Mouse (Mus musculus) G1E (cell line): ENCODE results near the gene Hmox1. TPM values are rescaled to one million over a fixed set of nuclear protein-coding genes. Genes with fewer than 3 reads are reported as not detected.

Experiments
- ATAC-seq: 2 replicates; pipeline ENCODE4 v1.8.0; 2016; ENCODE audit warnings: mild to moderate bottlenecking; ENCODE audit not compliant: insufficient number of reproducible peaks, poor library complexity, low FRiP score, severe bottlenecking; ENCODE audit errors: extremely low read depth
- DNase-seq: peaks from one replicate; pipeline ENCODE4 v3.0.0; 2012; ENCODE audit warnings: low spot score
- H3K27me3 ChIP-seq: 2 replicates; pipeline ENCODE4 v1.6.1; 2012; ENCODE audit warnings: mild to moderate bottlenecking, low read length, inconsistent platforms; ENCODE audit not compliant: insufficient read depth
- H3K36me3 ChIP-seq: replicated peaks from 2 replicates; pipeline ENCODE3; 2012; ENCODE audit warnings: mild to moderate bottlenecking, inconsistent platforms
- H3K4me1 ChIP-seq: 2 replicates; pipeline ENCODE4 v1.6.1; 2012; ENCODE audit warnings: low read depth, low read length, inconsistent platforms, mixed read lengths; ENCODE audit not compliant: insufficient read depth
- H3K4me3 ChIP-seq: 2 replicates; pipeline ENCODE4 v1.5.1; 2012; ENCODE audit warnings: low read depth, mild to moderate bottlenecking, inconsistent platforms, low read length, moderate library complexity, mixed read lengths
- H3K9me3 ChIP-seq: replicated peaks from 2 replicates; pipeline ENCODE4 v1.6.1; 2012; ENCODE audit warnings: inconsistent platforms
- CTCF ChIP-seq: IDR thresholded peaks from 2 replicates; pipeline ENCODE4 v1.5.1; 2012; ENCODE audit warnings: low read depth, low read length, inconsistent platforms, mixed read lengths
- GATA1 ChIP-seq: IDR thresholded peaks from 2 replicates; pipeline ENCODE4 v1.6.1; 2012; ENCODE audit warnings: borderline replicate concordance, low read length, inconsistent platforms, mixed read lengths
- GATA2 ChIP-seq: IDR thresholded peaks from 2 replicates; pipeline ENCODE4 v1.6.1; 2012; ENCODE audit warnings: low read depth, low read length, inconsistent platforms, borderline replicate concordance
- POLR2AphosphoS5 ChIP-seq: IDR thresholded peaks from 2 replicates; pipeline ENCODE4 v1.6.1; 2012; ENCODE audit warnings: low read depth, low read length, inconsistent platforms; ENCODE audit not compliant: insufficient replicate concordance
- TAL1 ChIP-seq: conservative IDR thresholded peaks from 2 replicates; pipeline ENCODE4 v1.6.1; 2012; ENCODE audit warnings: low read depth, low read length, inconsistent platforms, mixed read lengths
- polyA plus RNA-seq: library from polyadenylated mRNA; stranded (reverse); fragments of >175 nt; gene quantifications from 2 replicates; pipeline ENCODE4 v1.2.3, GENCODE M21; 2012
- total RNA-seq, 2 experiments: library from RNA; stranded (forward) in 1 of 2; stranded (reverse) in 1 of 2; fragments of 200-1000 nt in 1 of 2; fragments of >200 nt in 1 of 2; fragmentation: Nextera tagmentation in 1 of 2; gene quantifications; 2 replicates each; pipeline ENCODE4 v1.2.3; 2014 to 2017

Hmox1 gene
- total and polyA plus RNA-seq, 3 experiments, result 13.0 to 37.9 (median 14.0) TPM

DNA sequence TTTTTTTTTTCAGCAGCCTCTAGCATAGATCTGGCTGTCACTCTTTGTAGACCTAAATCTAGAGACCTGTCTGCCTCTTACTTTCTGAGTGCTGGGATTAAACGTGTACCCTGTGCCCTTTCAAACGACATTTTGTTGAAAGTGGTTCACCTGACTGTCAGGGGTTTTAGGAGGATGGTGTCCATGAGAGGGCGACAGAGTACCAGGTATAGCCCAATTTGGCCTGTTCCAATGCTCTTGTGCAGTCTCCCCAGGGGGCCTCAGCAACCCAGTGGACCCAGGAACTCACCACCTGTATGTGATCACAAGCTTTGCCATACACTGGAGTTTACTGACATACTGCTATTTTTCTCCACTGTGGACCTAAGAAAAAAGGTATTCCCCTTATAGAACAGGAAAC, 39.1 kb downstream of the Hmox1 start:
- DNase-seq (no peak), ATAC-seq (no peak)
- Histone ChIP-seq H3K4me1 (peaks cover 40% of the 10 kb centered on the region), H3K9me3 (no peaks in the 10 kb centered on the region), H3K27me3 (no peaks in the 10 kb centered on the region), H3K36me3 (peaks cover 62% of the 10 kb centered on the region), H3K4me3 (no peak overlapping the region)
- TF ChIP-seq GATA1 (no peak), TAL1 (no peak), GATA2 (no peak), CTCF (no peak), POLR2AphosphoS5 (no peak)

DNA sequence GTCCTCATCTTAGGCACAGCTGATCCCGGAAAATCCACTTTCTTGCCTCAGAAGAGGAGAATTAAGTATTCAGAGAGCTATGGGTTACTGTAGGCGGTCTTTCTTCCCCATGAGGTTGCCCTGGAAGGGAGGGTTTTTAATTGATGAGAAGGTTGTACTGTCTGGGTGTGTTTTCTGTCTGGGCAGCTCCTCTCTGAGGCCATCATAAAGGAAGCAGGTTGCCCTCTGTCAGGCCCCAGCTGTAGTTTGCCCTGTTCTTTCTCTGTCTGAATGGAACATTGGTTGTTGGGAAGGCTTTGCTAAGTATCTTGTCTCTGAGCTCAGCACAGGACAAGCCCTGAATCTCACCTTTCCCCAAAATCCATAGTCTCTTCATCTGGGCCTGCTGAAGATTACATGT, 40.0 kb downstream of the Hmox1 start:
- ATAC-seq, result no peak
- Histone ChIP-seq H3K36me3 (peaks cover 53% of the 10 kb centered on the region), H3K27me3 (no peaks in the 10 kb centered on the region), H3K4me1 (peaks cover 36% of the 10 kb centered on the region), H3K9me3 (no peaks in the 10 kb centered on the region), H3K4me3 (no peak overlapping the region)
- DNase-seq, result no peak
- TF ChIP-seq GATA1, result no peak

DNA sequence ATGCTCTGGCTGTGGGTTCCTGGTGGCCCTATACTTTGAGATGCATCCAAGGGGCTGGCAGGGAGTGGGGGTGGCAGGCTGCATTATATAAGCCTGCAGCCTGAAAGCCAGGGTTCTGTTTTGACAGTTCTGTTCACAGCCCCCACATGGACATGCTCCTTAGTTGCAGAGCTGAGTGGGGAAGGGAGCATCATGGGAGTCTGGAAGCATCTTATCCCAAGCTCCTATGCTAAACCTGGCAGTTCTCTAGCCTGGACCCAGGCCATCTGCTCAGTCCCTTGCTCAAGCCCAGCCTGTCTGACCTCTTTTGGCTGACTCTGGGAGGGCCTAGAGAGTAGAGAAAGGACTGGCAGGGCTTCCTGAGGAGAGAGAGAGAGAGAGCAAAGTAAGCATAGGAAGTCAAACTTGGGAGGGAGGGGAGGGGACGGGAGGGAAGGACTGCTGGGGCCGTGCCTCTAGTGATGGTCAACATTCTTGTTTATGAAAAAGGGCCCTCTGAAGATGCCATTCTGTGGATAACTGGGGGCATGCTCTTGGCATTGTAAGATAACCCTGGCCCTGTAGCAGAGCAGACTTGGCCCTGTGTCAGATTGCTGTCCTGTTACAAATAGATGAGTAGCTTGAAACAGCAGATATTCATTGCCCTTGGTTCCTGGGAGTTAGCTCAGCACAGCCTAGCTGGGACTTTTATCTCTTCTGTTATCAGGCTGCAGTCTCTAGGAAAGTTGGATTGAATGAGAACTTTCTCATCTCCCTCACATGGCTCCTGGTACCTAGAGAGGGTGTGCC, 41.4 kb downstream of the Hmox1 start:
- H3K27me3 ChIP-seq, result no peaks in the 10 kb centered on the region
- peaks cover 32% of the 10 kb centered on the region for H3K4me1 ChIP-seq
- no peak for DNase-seq
- H3K36me3 ChIP-seq, result peaks cover 40% of the 10 kb centered on the region
- no peak for ATAC-seq
- no peak overlapping the region for H3K4me3 ChIP-seq
- TF ChIP-seq TAL1 (no peak), POLR2AphosphoS5 (no peak), CTCF (no peak), GATA1 (no peak)
- H3K9me3 ChIP-seq, result no peaks in the 10 kb centered on the region

DNA sequence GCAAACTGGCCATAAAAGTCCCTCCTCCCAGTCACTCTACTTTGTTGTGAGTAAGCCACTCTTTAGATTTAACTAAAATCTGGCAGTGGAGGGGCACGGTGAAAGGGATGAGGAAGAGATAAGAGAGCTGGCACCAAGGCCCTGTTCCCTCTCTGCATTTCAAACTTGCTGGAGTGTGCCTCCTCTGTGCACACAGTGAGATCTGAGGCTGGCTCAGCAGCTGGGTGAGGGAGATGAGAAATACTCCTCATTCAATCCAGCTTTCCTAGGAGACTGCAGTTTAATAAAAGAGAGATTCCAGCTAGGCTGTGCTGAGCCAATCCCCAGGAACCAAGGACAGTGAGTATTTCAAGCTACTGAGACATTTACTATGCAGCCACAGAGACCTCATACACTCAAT, 42.3 kb downstream of the Hmox1 start:
- H3K9me3 ChIP-seq, result no peaks in the 10 kb centered on the region
- TF ChIP-seq CTCF, result no peak
- TF ChIP-seq POLR2AphosphoS5, result no peak
- TF ChIP-seq GATA2, result no peak
- TF ChIP-seq GATA1, result no peak
- no peak for TF ChIP-seq TAL1
- H3K4me3 ChIP-seq, result no peak overlapping the region
- no peaks in the 10 kb centered on the region for H3K27me3 ChIP-seq
- ATAC-seq, result no peak
- peaks cover 30% of the 10 kb centered on the region for H3K4me1 ChIP-seq
- peaks cover 30% of the 10 kb centered on the region for H3K36me3 ChIP-seq
- DNase-seq, result no peak

DNA sequence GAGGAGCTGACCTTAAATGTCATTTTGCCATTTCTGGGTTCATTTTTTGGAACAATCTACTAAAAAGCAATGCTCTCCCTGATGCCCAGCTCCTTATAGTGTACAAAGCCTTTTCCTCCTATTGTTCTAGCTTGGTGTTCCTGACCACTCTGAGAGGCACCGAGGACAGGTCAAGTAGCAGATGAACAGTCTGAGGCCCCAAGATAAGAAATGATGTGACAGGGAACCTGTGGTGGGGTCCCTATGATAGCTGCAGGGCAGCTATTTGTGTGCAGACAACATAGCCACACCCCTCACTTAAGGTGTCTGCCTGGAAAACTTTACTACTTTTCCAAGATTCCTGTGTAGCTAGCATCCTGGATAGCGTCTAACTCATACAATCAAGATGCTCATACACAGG, 42.8 kb downstream of the Hmox1 start:
- Histone ChIP-seq H3K36me3 (peaks cover 27% of the 10 kb centered on the region), H3K27me3 (no peaks in the 10 kb centered on the region), H3K4me1 (peaks cover 29% of the 10 kb centered on the region), H3K9me3 (no peaks in the 10 kb centered on the region), H3K4me3 (no peak overlapping the region)
- peak; percentile 69 for ATAC-seq
- no peak for DNase-seq
- TF ChIP-seq GATA1, result no peak
- TF ChIP-seq TAL1, result 0 out of 2 replicates have a peak, but pooled peaks have one; percentile 25
- no peak for TF ChIP-seq CTCF
- no peak for TF ChIP-seq POLR2AphosphoS5

DNA sequence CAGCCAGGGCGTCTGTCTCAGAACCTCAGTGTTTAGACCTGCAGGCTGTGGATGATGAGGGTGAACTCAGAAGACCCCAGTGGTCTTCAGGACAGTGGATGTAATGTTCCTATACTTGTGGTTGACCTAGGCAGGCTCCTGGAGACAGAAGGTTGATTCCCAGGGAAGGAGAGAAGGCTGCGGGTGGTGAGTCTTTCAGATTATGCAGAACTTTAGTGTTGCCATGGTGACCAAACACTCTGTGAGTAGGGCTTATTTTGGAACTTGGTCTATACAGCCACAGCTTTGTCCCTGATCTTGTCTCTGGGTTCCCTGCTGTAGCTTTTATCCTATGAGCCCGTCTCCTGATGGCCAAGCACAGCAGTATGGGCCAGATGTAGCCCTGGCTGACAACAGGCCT, 44.1 kb downstream of the Hmox1 start:
- H3K27me3 ChIP-seq, result no peaks in the 10 kb centered on the region
- H3K4me3 ChIP-seq, result no peak overlapping the region
- H3K4me1 ChIP-seq, result peaks cover 24% of the 10 kb centered on the region
- H3K36me3 ChIP-seq, result peaks cover 16% of the 10 kb centered on the region
- H3K9me3 ChIP-seq, result no peaks in the 10 kb centered on the region
- ATAC-seq, result no peak
- no peak for DNase-seq
- TF ChIP-seq GATA2 (no peak), GATA1 (no peak), TAL1 (no peak), POLR2AphosphoS5 (no peak), CTCF (no peak)

Other genes with a start within 250 kb of the Hmox1 start
- not detected in 2 replicates for gene Isx, start 220.4 kb upstream of the Hmox1 start, total RNA-seq (2014; fragmentation: Nextera tagmentation)
- gene Isx, start 220.4 kb upstream of the Hmox1 start, total RNA-seq (2017), result 0.27 TPM in 1 of 2 replicates, not detected in the other
- not detected in 2 replicates for gene Isx, start 220.4 kb upstream of the Hmox1 start, polyA plus RNA-seq
- gene Hmgxb4, start 100.3 kb upstream of the Hmox1 start, total RNA-seq (2014; fragmentation: Nextera tagmentation), result 52.1 and 67.0 TPM in 2 replicates
- gene Hmgxb4, start 100.3 kb upstream of the Hmox1 start, total RNA-seq (2017), result 38.3 and 43.5 TPM in 2 replicates
- gene Hmgxb4, start 100.3 kb upstream of the Hmox1 start, polyA plus RNA-seq, result 14.8 and 16.1 TPM in 2 replicates
- 42.6 and 55.8 TPM in 2 replicates for gene Tom1, start 59.9 kb upstream of the Hmox1 start, total RNA-seq (2014; fragmentation: Nextera tagmentation)
- 27.7 and 29.4 TPM in 2 replicates for gene Tom1, start 59.9 kb upstream of the Hmox1 start, total RNA-seq (2017)
- gene Tom1, start 59.9 kb upstream of the Hmox1 start, polyA plus RNA-seq, result 15.4 and 17.4 TPM in 2 replicates
- 89.6 and 93.3 TPM in 2 replicates for gene Mcm5, start 15.9 kb downstream of the Hmox1 start, total RNA-seq (2014; fragmentation: Nextera tagmentation)
- gene Mcm5, start 15.9 kb downstream of the Hmox1 start, total RNA-seq (2017), result 302 and 305 TPM in 2 replicates
- gene Mcm5, start 15.9 kb downstream of the Hmox1 start, polyA plus RNA-seq, result 116 and 123 TPM in 2 replicates
- gene Rasd2, start 120.3 kb downstream of the Hmox1 start, total RNA-seq (2014; fragmentation: Nextera tagmentation), result not detected in 2 replicates
- gene Rasd2, start 120.3 kb downstream of the Hmox1 start, total RNA-seq (2017), result 0.11 TPM in 1 of 2 replicates, not detected in the other
- gene Rasd2, start 120.3 kb downstream of the Hmox1 start, polyA plus RNA-seq, result not detected in 2 replicates